Mouse (Mus musculus): ENCODE results near the gene Gnl2. TPM values are rescaled to one million over a fixed set of nuclear protein-coding genes. Genes with fewer than 3 reads are reported as not detected.

Gnl2 gene
- polyA plus RNA-seq, 1 experiment from 2014 or later, result 65.9 TPM

DNA sequence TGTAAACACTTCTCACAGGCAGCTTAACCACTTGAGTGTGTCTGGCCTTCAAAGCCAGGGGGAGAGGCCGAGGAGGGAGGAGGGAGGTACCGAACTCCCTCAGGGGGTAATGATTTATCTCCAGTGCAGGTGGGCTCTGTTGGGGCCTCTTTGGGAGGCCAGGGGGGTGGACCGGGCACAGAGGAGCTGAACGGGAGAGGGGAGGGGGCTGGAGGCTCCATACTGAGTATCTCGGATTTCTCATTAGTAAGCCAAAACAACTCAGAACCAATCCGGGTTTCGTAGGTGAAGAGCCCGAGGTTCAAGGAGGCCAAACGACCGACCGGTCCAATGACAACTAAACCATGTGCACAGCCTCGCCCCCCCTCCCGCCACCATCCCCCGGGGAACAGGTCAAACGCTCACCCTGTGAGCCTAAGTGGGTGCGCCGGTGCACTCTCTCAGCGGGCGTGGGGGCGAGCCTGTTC is 26.6 kb upstream of the Gnl2 start:
- Histone ChIP-seq H3K27me3 (ENCODE audit: control insufficient read depth, insufficient read depth, low read length) (peaks cover 73% of the 10 kb centered on the region), H3K9ac (ENCODE audit: low read depth, low read length) (peak overlapping the region; percentile 46; the same call in 1 of the 2 replicates), H3K27ac (ENCODE audit: low read depth, low read length) (no peak overlapping the region; the same call in 1 of the 2 replicates), H3K36me3 (ENCODE audit: control insufficient read depth, insufficient read depth, low read length) (no peaks in the 10 kb centered on the region), H3K4me3 (ENCODE audit: low read depth, low read length) (peak overlapping the region; percentile 14; the same call in 1 of the 2 replicates), H3K9me3 (replicated peaks; ENCODE audit: control insufficient read depth, low read length) (no peaks in the 10 kb centered on the region), H3K4me2 (peak overlapping the region; percentile 56), H3K4me1 (ENCODE audit: control insufficient read depth, insufficient read depth, low read length) (peaks cover 23% of the 10 kb centered on the region; the same call in 1 of the 2 replicates)
- 2% methylated on average over 20 of the region's 20 CpGs for WGBS (ENCODE audit: insufficient replicate concordance)
- ATAC-seq (replicated peaks; ENCODE audit: insufficient number of reproducible peaks, low FRiP score, low TSS enrichment), result no peak

DNA sequence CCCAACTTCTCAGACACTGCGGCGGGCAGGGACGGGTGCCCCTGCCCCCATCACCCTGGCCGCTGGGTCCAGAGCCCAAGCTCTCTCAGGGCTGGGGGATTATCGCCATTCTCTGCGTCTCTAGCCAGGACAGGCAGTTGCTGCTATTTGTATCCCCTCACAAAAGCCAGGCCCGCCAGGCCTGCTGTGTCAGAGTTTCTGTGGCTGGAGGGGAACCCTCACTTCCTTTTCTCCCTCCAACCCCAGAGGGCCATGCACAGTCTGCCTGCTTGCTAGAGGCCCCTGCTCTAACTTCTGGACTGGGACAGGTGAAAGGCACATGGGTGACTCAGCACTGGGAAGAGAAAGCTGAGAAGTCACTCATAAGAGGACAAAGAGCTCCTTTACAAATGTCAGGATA is 26.1 kb upstream of the Gnl2 start:
- Histone ChIP-seq H3K36me3 (ENCODE audit: control insufficient read depth, insufficient read depth, low read length) (no peaks in the 10 kb centered on the region), H3K4me3 (ENCODE audit: low read depth, low read length) (peak overlapping the region; percentile 14; the same call in 1 of the 2 replicates), H3K9me3 (replicated peaks; ENCODE audit: control insufficient read depth, low read length) (no peaks in the 10 kb centered on the region), H3K4me1 (ENCODE audit: control insufficient read depth, insufficient read depth, low read length) (peaks cover 21% of the 10 kb centered on the region; the same call in 1 of the 2 replicates), H3K9ac (ENCODE audit: low read depth, low read length) (peak overlapping the region; percentile 46; the same call in 1 of the 2 replicates), H3K27me3 (ENCODE audit: control insufficient read depth, insufficient read depth, low read length) (peaks cover 68% of the 10 kb centered on the region), H3K27ac (ENCODE audit: low read depth, low read length) (no peak overlapping the region), H3K4me2 (peak overlapping the region; percentile 56)
- ATAC-seq (replicated peaks; ENCODE audit: insufficient number of reproducible peaks, low FRiP score, low TSS enrichment), result no peak
- 2% methylated on average over 7 of the region's 7 CpGs for WGBS (ENCODE audit: insufficient replicate concordance)

DNA sequence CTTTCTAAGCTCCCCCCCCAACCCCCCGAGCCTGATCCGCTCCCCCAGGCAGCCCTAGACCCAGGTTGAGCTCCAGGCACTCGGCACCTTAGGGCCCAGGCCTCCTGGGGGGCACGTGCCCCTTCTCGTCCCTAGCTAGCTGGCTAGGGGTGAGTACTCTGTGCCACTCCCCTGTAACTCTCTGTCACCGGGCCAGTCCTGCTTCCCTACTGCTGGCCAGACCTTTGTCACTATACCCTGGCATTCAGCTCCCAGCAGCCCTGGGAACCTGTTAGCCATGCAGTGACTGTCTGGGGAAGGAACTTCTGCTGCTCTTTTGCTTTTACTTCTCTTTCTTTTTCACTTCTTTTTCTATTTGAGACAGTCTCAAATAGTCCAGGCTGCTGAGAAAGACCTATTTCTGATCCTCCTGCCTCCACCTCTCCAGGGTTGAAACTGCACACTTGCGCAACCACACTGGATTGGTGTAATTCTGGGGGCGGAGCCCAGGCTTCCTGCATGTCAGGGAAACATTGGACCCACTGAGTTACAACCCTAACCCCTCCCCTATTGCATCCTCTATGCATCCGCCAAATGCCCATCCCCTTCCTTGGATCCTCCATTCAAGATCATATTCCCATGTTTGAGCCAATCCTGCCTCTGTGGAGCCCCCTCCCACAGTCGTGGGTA is 18.8 kb upstream of the Gnl2 start:
- H3K9me3 ChIP-seq (replicated peaks; ENCODE audit: control insufficient read depth, low read length), result no peaks in the 10 kb centered on the region
- no peaks in the 10 kb centered on the region for H3K4me1 ChIP-seq (ENCODE audit: control insufficient read depth, insufficient read depth, low read length)
- no peak overlapping the region for H3K9ac ChIP-seq (ENCODE audit: low read depth, low read length)
- no peak overlapping the region for H3K4me3 ChIP-seq (ENCODE audit: low read depth, low read length)
- no peaks in the 10 kb centered on the region for H3K36me3 ChIP-seq (ENCODE audit: control insufficient read depth, insufficient read depth, low read length)
- ATAC-seq (replicated peaks; ENCODE audit: insufficient number of reproducible peaks, low FRiP score, low TSS enrichment), result no peak
- H3K27me3 ChIP-seq (ENCODE audit: control insufficient read depth, insufficient read depth, low read length), result peaks cover 9% of the 10 kb centered on the region
- no peak overlapping the region for H3K27ac ChIP-seq (ENCODE audit: low read depth, low read length)
- WGBS (ENCODE audit: insufficient replicate concordance), result 66% methylated on average over 10 of the region's 10 CpGs
- no peak overlapping the region for H3K4me2 ChIP-seq

DNA sequence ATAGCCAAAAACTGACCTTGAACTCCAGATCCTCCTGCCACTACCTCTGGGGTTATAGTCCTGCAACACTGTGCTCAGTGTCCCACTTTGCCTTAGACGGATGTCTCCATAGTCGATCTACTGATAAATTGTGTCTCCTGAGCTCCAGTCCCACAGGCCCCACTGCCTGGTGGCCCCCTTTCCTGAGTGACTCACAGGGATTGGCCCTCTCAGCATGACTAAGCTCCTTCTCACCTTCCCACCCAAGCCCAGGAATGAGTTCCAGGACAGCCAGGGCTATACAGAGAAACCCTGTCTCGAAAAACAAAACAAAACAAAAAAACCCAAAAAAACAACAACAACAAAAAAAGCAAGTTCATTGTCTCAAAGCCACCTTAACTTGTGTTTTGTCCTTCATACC is 16.8 kb upstream of the Gnl2 start:
- WGBS (ENCODE audit: insufficient replicate concordance), result 76% methylated on average over 3 of the region's 3 CpGs
- Histone ChIP-seq H3K36me3 (ENCODE audit: control insufficient read depth, insufficient read depth, low read length) (no peaks in the 10 kb centered on the region), H3K27ac (ENCODE audit: low read depth, low read length) (no peak overlapping the region), H3K9ac (ENCODE audit: low read depth, low read length) (no peak overlapping the region), H3K4me2 (no peak overlapping the region), H3K4me3 (ENCODE audit: low read depth, low read length) (no peak overlapping the region), H3K27me3 (ENCODE audit: control insufficient read depth, insufficient read depth, low read length) (peaks cover 6% of the 10 kb centered on the region; the same call in 1 of the 2 replicates), H3K9me3 (replicated peaks; ENCODE audit: control insufficient read depth, low read length) (no peaks in the 10 kb centered on the region), H3K4me1 (ENCODE audit: control insufficient read depth, insufficient read depth, low read length) (no peaks in the 10 kb centered on the region)
- ATAC-seq (replicated peaks; ENCODE audit: insufficient number of reproducible peaks, low FRiP score, low TSS enrichment), result no peak

DNA sequence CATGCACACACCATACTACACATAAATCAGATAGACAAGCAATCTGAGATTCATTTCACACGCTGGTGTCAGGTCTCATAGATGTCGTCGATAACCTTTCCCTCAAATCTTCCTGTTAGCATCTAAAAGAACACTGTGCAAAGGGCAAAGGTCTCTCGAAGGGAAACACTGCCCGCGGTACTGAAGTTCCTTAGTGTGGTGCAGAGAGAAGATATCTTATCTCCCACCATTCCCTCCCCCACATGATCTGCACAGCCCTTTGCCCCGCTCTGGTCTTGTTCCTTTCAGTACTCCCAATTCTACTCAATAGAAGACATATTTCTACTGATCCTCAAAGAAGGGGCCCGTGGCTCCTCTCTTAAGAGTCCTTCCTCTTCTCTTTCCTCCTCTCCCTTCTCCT is 13.4 kb upstream of the Gnl2 start:
- no peaks in the 10 kb centered on the region for H3K9me3 ChIP-seq (replicated peaks; ENCODE audit: control insufficient read depth, low read length)
- H3K4me1 ChIP-seq (ENCODE audit: control insufficient read depth, insufficient read depth, low read length), result no peaks in the 10 kb centered on the region
- H3K4me2 ChIP-seq, result no peak overlapping the region
- no peaks in the 10 kb centered on the region for H3K36me3 ChIP-seq (ENCODE audit: control insufficient read depth, insufficient read depth, low read length)
- no peak overlapping the region for H3K9ac ChIP-seq (ENCODE audit: low read depth, low read length)
- H3K4me3 ChIP-seq (ENCODE audit: low read depth, low read length), result no peak overlapping the region
- WGBS (ENCODE audit: insufficient replicate concordance), result 35% methylated on average over 8 of the region's 8 CpGs
- no peak for ATAC-seq (replicated peaks; ENCODE audit: insufficient number of reproducible peaks, low FRiP score, low TSS enrichment)
- no peak overlapping the region for H3K27ac ChIP-seq (ENCODE audit: low read depth, low read length)
- peaks cover 37% of the 10 kb centered on the region for H3K27me3 ChIP-seq (ENCODE audit: control insufficient read depth, insufficient read depth, low read length)

DNA sequence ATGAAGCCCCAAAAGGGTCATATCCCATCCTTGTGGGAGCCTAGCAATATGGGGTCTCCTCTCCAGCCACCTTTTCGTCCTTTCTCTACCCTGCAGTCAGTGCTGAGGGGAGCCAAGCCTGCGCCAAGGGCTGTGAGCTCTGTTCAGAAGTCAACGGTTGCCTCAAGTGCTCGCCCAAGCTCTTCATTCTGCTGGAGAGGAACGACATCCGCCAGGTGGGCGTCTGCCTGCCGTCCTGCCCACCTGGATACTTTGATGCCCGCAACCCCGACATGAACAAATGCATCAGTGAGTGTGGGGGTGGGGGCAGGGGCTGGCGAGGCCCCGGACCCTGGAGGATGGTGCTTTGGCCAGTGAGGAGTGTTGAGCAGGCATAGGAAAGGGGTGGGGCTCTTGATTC is 11.5 kb upstream of the Gnl2 start:
- no peaks in the 10 kb centered on the region for H3K36me3 ChIP-seq (ENCODE audit: control insufficient read depth, insufficient read depth, low read length)
- ATAC-seq (replicated peaks; ENCODE audit: insufficient number of reproducible peaks, low FRiP score, low TSS enrichment), result no peak
- no peaks in the 10 kb centered on the region for H3K9me3 ChIP-seq (replicated peaks; ENCODE audit: control insufficient read depth, low read length)
- no peak overlapping the region for H3K4me3 ChIP-seq (ENCODE audit: low read depth, low read length)
- WGBS (ENCODE audit: insufficient replicate concordance), result 36% methylated on average over 12 of the region's 12 CpGs
- peaks cover 44% of the 10 kb centered on the region for H3K27me3 ChIP-seq (ENCODE audit: control insufficient read depth, insufficient read depth, low read length)
- no peak overlapping the region for H3K9ac ChIP-seq (ENCODE audit: low read depth, low read length)
- no peaks in the 10 kb centered on the region for H3K4me1 ChIP-seq (ENCODE audit: control insufficient read depth, insufficient read depth, low read length)
- H3K4me2 ChIP-seq, result no peak overlapping the region
- H3K27ac ChIP-seq (ENCODE audit: low read depth, low read length), result no peak overlapping the region

DNA sequence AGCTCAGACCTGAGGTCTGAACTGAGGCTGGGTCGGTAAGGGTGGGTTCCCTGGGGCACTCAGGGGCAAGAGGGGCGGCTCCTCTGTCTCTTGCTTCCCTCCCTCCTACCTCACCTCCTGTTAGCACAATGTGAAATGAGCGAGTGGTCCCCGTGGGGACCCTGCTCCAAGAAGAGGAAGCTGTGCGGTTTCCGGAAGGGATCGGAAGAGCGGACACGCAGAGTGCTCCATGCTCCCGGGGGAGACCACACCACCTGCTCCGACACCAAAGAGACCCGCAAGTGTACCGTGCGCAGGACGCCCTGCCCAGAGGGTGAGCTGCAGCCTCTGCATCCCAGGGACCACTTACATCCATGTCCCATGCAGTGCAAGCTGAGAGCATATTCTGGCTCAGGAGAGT is 8.9 kb upstream of the Gnl2 start:
- Histone ChIP-seq H3K27me3 (ENCODE audit: control insufficient read depth, insufficient read depth, low read length) (peaks cover 44% of the 10 kb centered on the region), H3K36me3 (ENCODE audit: control insufficient read depth, insufficient read depth, low read length) (no peaks in the 10 kb centered on the region), H3K4me3 (ENCODE audit: low read depth, low read length) (no peak overlapping the region), H3K9me3 (replicated peaks; ENCODE audit: control insufficient read depth, low read length) (no peaks in the 10 kb centered on the region), H3K4me2 (no peak overlapping the region), H3K27ac (ENCODE audit: low read depth, low read length) (no peak overlapping the region), H3K4me1 (ENCODE audit: control insufficient read depth, insufficient read depth, low read length) (no peaks in the 10 kb centered on the region), H3K9ac (ENCODE audit: low read depth, low read length) (no peak overlapping the region)
- ATAC-seq (replicated peaks; ENCODE audit: insufficient number of reproducible peaks, low FRiP score, low TSS enrichment), result no peak
- 45% methylated on average over 15 of the region's 15 CpGs for WGBS (ENCODE audit: insufficient replicate concordance)

DNA sequence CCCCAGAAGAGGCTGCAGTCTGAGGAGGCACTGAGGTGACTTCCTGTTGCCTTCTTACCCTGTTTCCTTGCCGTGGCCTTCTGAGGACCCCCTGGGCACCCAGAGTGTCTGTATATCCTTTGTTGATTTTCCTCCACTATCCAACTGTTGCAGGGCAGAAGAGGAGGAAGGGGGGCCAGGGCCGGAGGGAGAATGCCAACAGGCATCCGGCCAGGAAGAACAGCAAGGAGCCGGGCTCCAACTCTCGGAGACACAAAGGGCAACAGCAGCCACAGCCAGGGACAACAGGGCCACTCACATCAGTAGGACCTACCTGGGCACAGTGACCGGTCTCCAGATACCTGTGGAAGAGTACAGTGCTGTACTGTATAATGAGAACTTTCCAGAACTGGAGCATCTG is 8.2 kb upstream of the Gnl2 start:
- Histone ChIP-seq H3K9me3 (replicated peaks; ENCODE audit: control insufficient read depth, low read length) (no peaks in the 10 kb centered on the region), H3K4me3 (ENCODE audit: low read depth, low read length) (no peak overlapping the region), H3K4me2 (no peak overlapping the region), H3K9ac (ENCODE audit: low read depth, low read length) (no peak overlapping the region), H3K4me1 (ENCODE audit: control insufficient read depth, insufficient read depth, low read length) (no peaks in the 10 kb centered on the region), H3K36me3 (ENCODE audit: control insufficient read depth, insufficient read depth, low read length) (no peaks in the 10 kb centered on the region), H3K27me3 (ENCODE audit: control insufficient read depth, insufficient read depth, low read length) (peaks cover 44% of the 10 kb centered on the region), H3K27ac (ENCODE audit: low read depth, low read length) (no peak overlapping the region)
- no peak for ATAC-seq (replicated peaks; ENCODE audit: insufficient number of reproducible peaks, low FRiP score, low TSS enrichment)
- WGBS (ENCODE audit: insufficient replicate concordance), result 72% methylated on average over 6 of the region's 6 CpGs

DNA sequence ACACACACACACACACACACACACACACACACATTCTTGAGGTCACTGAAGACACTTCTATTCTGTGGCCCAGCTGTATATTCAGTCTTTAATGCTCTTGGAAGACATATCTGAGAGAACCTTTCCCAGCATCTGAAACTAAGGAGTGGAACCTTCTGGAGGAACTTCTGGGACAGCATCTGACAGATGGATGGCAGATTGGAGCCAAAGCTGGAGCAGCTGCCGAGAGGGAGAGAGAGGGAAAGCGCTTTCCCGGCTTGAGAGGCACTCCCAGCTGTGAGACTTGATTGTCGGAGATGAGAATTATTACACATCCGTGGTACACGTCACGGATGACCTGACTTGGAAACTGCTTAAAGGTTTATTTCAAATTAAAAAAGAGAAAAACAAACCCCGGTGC is 7.7 kb upstream of the Gnl2 start:
- Histone ChIP-seq H3K9me3 (replicated peaks; ENCODE audit: control insufficient read depth, low read length) (no peaks in the 10 kb centered on the region), H3K4me2 (no peak overlapping the region), H3K9ac (ENCODE audit: low read depth, low read length) (no peak overlapping the region), H3K27ac (ENCODE audit: low read depth, low read length) (no peak overlapping the region), H3K36me3 (ENCODE audit: control insufficient read depth, insufficient read depth, low read length) (no peaks in the 10 kb centered on the region), H3K4me3 (ENCODE audit: low read depth, low read length) (no peak overlapping the region), H3K27me3 (ENCODE audit: control insufficient read depth, insufficient read depth, low read length) (peaks cover 44% of the 10 kb centered on the region), H3K4me1 (ENCODE audit: control insufficient read depth, insufficient read depth, low read length) (no peaks in the 10 kb centered on the region)
- ATAC-seq (replicated peaks; ENCODE audit: insufficient number of reproducible peaks, low FRiP score, low TSS enrichment), result no peak
- 57% methylated on average over 8 of the region's 8 CpGs for WGBS (ENCODE audit: insufficient replicate concordance)

Data from heart, embryonic 11.5 days (tissue).